Mouse (Mus musculus): ENCODE data around the gene Cog1.
A peak's percentile ranks its signal among the peaks of the same experiment; 100 is the strongest.

The Cog1 gene

GRCm38 (mm10) chr11:113668857-113669256 is 19.9 kb downstream of the Cog1 start:
- no peak for DNase-seq

- DNase-seq, result no peak
Observed at GRCm38 (mm10) chr11:113669711-113670110, 20.7 kb downstream of the Cog1 start.

GRCm38 (mm10) chr11:113673614-113674013 is 24.6 kb downstream of the Cog1 start:
- no peak for DNase-seq

GRCm38 (mm10) chr11:113674595-113674994 is 25.6 kb downstream of the Cog1 start:
- no peak for DNase-seq

GRCm38 (mm10) chr11:113676847-113677246 is 27.9 kb downstream of the Cog1 start:
- DNase-seq, result no peak

- no peak for DNase-seq
Observed at GRCm38 (mm10) chr11:113677378-113677777, 28.4 kb downstream of the Cog1 start.

GRCm38 (mm10) chr11:113678373-113678772 is 29.4 kb downstream of the Cog1 start:
- DNase-seq, result peak; percentile 32

GRCm38 (mm10) chr11:113680954-113681353 is 32.0 kb downstream of the Cog1 start:
- DNase-seq, result no peak

GRCm38 (mm10) chr11:113681979-113682378 is 33.0 kb downstream of the Cog1 start:
- no peak for DNase-seq

- DNase-seq, result peak; percentile 55
Observed at GRCm38 (mm10) chr11:113682897-113683626, 34.1 kb downstream of the Cog1 start.

- no peak for DNase-seq
Observed at GRCm38 (mm10) chr11:113683627-113683956, 34.6 kb downstream of the Cog1 start.

GRCm38 (mm10) chr11:113683957-113684706 is 35.2 kb downstream of the Cog1 start, which contains the start of the genes Fam104a and D11Wsu47e:
Fam104a (minus strand) TSS chr11:113684155.
D11Wsu47e (plus strand) TSS chr11:113684412.
- peak; percentile 97 for DNase-seq

GRCm38 (mm10) chr11:113684707-113685426 is 35.9 kb downstream of the Cog1 start:
- no peak for DNase-seq

- DNase-seq, result peak; percentile 28
Observed at GRCm38 (mm10) chr11:113687031-113687430, 38.1 kb downstream of the Cog1 start.

GRCm38 (mm10) chr11:113690506-113690905 is 41.5 kb downstream of the Cog1 start:
- DNase-seq, result no peak

GRCm38 (mm10) chr11:113691318-113691717 is 42.3 kb downstream of the Cog1 start:
- no peak for DNase-seq

GRCm38 (mm10) chr11:113691851-113692250 is 42.9 kb downstream of the Cog1 start:
- DNase-seq, result no peak

GRCm38 (mm10) chr11:113697571-113697970 is 48.6 kb downstream of the Cog1 start:
- no peak for DNase-seq

- DNase-seq, result peak; percentile 77
Observed at GRCm38 (mm10) chr11:113698013-113698545, 49.1 kb downstream of the Cog1 start.

- DNase-seq, result no peak
Observed at GRCm38 (mm10) chr11:113699643-113700042, 50.7 kb downstream of the Cog1 start.

GRCm38 (mm10) chr11:113703758-113704157 is 54.8 kb downstream of the Cog1 start:
- peak; percentile 84 for DNase-seq

GRCm38 (mm10) chr11:113705966-113706652 is 57.1 kb downstream of the Cog1 start:
- no peak for DNase-seq

All from lung, postnatal 36 days (tissue).